Mouse (Mus musculus) forebrain, embryonic 15.5 days (tissue): Measurements from ENCODE around the gene Pid1. TPM values are rescaled to one million over a fixed set of nuclear protein-coding genes. Genes with fewer than 3 reads are reported as not detected.

ENCODE experiments used
- ATAC-seq: fragments of 200-750 bp; cut with Nextera tagmentation; replicated peaks from 2 replicates; pipeline ENCODE4 v1.8.0; 2017; ENCODE audit warnings: mild to moderate bottlenecking, moderate TSS enrichment, moderate library complexity
- H3K27ac ChIP-seq: fragments of 300-500 bp; sonication (generic); replicated peaks from 2 replicates; pipeline ENCODE4 v1.5.1; 2015; ENCODE audit warnings: mild to moderate bottlenecking, inconsistent platforms
- H3K27me3 ChIP-seq: fragments of 300-500 bp; sonication (generic); 2 replicates; pipeline ENCODE4 v1.6.1; 2015; ENCODE audit warnings: inconsistent platforms
- H3K36me3 ChIP-seq: fragments of 300-500 bp; sonication (generic); 2 replicates; pipeline ENCODE4 v1.6.1; 2015; ENCODE audit warnings: mild to moderate bottlenecking, inconsistent platforms
- H3K4me1 ChIP-seq: fragments of 300-500 bp; sonication (generic); 2 replicates; pipeline ENCODE4 v1.6.1; 2015; ENCODE audit warnings: inconsistent platforms
- H3K4me2 ChIP-seq: fragments of 300-500 bp; sonication (generic); replicated peaks from 2 replicates; pipeline ENCODE4 v1.6.1; 2015; ENCODE audit warnings: mild to moderate bottlenecking, inconsistent platforms
- H3K4me3 ChIP-seq: fragments of 300-500 bp; sonication (generic); 2 replicates; pipeline ENCODE4 v1.5.1; 2015; ENCODE audit warnings: mild to moderate bottlenecking, inconsistent platforms
- H3K9ac ChIP-seq: fragments of 300-500 bp; sonication (generic); replicated peaks from 2 replicates; pipeline ENCODE4 v1.6.1; 2015; ENCODE audit warnings: mild to moderate bottlenecking, inconsistent platforms
- H3K9me3 ChIP-seq: fragments of 300-500 bp; sonication (generic); 2 replicates; pipeline ENCODE4 v1.6.1; 2016; ENCODE audit warnings: inconsistent platforms
- WGBS: fragments of 180-500 bp; shearing (Covaris S2); methylation state at CpG from one replicate; pipeline ENCODE4 v1.1.7; 2015; ENCODE audit warnings: mixed read lengths; 5-methylcytosine and 5-hydroxymethylcytosine counted together
- polyA plus RNA-seq: library from polyadenylated mRNA; unstranded; fragments of >200 nt; fragmentation: Nextera tagmentation; extraction: Ambion mirVana; gene quantifications from 2 replicates; pipeline ENCODE4 v1.2.1, GENCODE M21; 2015

Pid1 gene
- polyA plus RNA-seq = 60.0 and 64.0 TPM in 2 replicates

DNA sequence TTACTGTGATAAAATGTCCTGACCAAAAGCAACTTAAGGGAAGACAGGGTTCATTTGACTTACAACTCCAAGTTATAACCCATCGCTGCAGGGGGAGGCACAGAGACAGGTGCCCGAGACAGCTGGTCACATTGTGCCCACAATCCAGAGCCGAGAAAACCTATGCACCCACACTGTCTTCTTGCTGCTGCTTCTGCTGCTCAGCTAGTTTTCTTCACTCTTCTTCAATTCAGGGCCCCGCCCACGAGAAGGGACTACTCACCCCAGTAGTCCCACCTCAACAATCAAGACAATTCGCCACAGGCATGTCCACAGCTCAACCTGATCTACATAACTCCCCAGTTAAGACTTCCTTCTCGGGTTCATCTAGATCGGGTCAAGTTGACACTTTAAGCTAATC is at the start of gene Pid1:
Pid1 (minus strand) TSS at position 214 of the 400 bp plus-strand sequence.
- no peak within 1 kb of the TSS for H3K27ac ChIP-seq
- H3K4me2 ChIP-seq = no peak within 1 kb of the TSS
- WGBS = 91% methylated on average over 8 of the region's 8 CpGs
- no peaks in the 10 kb centered on the region for H3K9me3 ChIP-seq
- no peak for ATAC-seq
- no peaks in the 10 kb centered on the region for H3K36me3 ChIP-seq
- no peak within 1 kb of the TSS for H3K4me3 ChIP-seq
- no peaks in the 10 kb centered on the region for H3K27me3 ChIP-seq
- H3K9ac ChIP-seq = no peak within 1 kb of the TSS
- H3K4me1 ChIP-seq = peaks cover 4% of the 10 kb centered on the region

DNA sequence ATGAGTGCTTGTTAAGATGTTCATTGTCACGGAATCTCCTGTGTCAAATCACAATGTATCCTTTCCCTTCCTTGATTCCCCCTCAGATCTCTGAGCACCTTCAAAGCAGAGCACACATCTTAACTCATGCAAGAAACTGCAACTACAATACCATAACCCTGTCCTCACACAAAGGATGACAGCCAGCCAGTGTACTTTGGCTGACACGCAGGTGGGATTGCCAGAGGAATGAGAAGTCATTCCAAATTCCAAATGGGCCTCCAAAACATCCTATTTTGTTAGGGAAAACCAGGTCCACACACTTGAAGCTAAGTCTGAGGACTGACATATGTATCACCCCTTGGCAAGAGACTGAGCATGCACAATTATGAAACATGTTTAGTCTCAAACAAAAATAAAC is 45.5 kb upstream of the Pid1 start:
- Histone ChIP-seq H3K4me1 (no peaks in the 10 kb centered on the region), H3K4me3 (no peak overlapping the region), H3K36me3 (peaks cover 2% of the 10 kb centered on the region; the same call in 1 of the 2 replicates), H3K27ac (no peak overlapping the region), H3K4me2 (no peak overlapping the region), H3K9me3 (no peaks in the 10 kb centered on the region), H3K27me3 (no peaks in the 10 kb centered on the region), H3K9ac (no peak overlapping the region)
- ATAC-seq = no peak
- WGBS = 73% methylated on average over 2 of the region's 2 CpGs

DNA sequence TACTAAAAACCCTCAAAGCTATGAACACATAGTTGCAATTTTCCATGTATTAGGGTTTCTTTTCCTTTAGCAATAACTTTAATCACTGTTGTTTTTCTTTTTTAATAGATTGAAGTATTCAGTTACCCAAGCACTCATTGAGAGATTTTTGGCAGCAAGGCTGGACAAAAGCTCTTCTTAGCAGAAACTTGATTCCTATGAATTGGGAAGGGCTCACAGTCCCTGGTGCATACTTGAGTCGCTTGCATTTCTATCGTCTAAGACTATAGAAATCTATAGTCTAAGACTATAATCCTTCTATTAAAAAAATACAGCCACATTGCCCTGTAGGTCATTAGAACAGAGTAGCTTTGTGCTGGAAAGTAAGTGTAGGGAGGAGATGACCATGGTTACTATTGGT is 44.9 kb upstream of the Pid1 start:
- WGBS = 37% methylated on average over 2 of the region's 2 CpGs
- Histone ChIP-seq H3K27ac (no peak overlapping the region), H3K27me3 (no peaks in the 10 kb centered on the region), H3K4me1 (no peaks in the 10 kb centered on the region), H3K9me3 (no peaks in the 10 kb centered on the region), H3K9ac (no peak overlapping the region), H3K36me3 (peaks cover 2% of the 10 kb centered on the region; the same call in 1 of the 2 replicates), H3K4me2 (no peak overlapping the region), H3K4me3 (no peak overlapping the region)
- no peak for ATAC-seq

DNA sequence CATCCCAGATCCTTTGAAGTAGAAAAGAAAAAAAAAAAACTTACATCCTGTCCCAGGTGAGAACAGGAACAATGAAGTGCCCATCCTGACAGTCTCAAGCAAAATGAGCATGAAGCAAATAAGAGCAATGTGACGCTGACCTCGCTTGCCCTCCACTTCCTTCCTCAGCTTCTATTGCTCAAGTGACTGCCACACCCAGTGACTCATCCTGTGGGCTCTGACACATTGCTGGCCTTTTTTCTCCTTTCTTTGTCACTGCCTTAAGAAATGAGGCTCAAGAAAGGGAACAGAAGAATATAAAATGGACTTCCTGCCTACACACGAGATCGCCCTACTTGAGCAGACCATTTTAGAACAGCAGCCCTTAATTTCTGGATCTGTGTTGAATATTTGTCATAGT is 42.9 kb upstream of the Pid1 start:
- H3K4me1 ChIP-seq = no peaks in the 10 kb centered on the region
- H3K36me3 ChIP-seq = no peaks in the 10 kb centered on the region
- WGBS = 89% methylated on average over 4 of the region's 4 CpGs

DNA sequence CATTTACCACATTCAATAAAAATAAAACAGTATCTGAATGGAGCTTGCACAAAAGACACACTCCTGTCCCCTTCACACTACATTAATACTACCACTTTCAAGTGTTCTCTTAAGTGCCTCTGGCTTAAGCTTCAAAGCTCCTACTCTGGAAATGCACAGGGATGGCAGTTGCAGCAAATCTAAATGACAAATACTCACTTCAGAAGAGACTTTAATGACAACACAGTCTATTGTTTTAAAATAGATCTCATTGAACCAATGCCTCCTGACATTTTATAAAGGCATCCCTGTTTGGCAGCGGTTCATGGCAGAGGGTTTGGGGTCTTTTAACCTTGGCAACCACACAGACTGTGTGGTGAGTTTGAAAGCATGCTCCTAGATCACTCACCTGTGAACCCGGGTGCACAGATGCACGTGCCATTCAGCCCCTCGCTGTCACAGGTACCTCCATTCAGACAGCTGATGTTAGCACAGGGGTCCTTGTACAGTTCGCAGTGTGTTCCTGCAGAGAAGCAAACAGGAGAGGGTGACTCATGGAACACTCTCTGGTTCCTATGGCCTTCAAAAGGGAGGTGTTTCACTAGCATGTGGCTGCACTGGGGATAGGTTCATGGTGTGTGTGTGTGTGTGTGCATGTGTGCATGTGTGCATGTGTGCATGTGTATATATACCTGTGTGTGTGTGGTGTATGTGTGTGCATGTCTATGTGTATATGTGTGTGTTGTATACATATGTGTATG is 41.7 kb upstream of the Pid1 start:
- WGBS = 81% methylated on average over 5 of the region's 5 CpGs

More for the DNA sequence above, 42.9 kb upstream of the Pid1 start:
- H3K9me3 ChIP-seq = no peaks in the 10 kb centered on the region
- ATAC-seq = no peak
- no peaks in the 10 kb centered on the region for H3K27me3 ChIP-seq
- H3K27ac ChIP-seq = no peak overlapping the region
- H3K4me2 ChIP-seq = no peak overlapping the region
- no peak overlapping the region for H3K4me3 ChIP-seq
- H3K9ac ChIP-seq = no peak overlapping the region

DNA sequence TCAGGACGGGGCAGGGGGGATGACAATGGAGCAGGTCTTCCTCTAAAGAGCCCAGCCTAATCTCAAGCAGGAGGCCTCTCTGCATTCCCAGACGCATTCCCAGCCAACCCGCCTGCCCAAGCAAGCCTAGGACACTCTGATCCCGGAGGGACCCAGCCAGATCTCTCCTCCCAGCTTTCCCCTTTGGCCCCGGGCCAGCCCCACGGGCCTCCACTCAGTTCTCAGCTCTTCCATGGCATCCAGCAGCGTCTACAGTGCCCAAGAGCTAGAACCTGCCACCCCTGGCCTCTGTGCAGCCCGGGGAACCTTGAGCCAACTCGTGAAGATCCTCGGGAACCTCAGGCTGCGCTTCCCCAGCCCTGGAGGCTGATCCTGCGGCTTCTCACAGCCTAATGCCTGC is 40.9 kb upstream of the Pid1 start:
- Histone ChIP-seq H3K4me2 (no peak overlapping the region), H3K4me3 (no peak overlapping the region), H3K27me3 (no peaks in the 10 kb centered on the region), H3K27ac (no peak overlapping the region), H3K4me1 (no peaks in the 10 kb centered on the region), H3K36me3 (no peaks in the 10 kb centered on the region), H3K9me3 (no peaks in the 10 kb centered on the region), H3K9ac (no peak overlapping the region)
- 52% methylated on average over 12 of the region's 12 CpGs for WGBS
- ATAC-seq = no peak

More for the DNA sequence above, 41.7 kb upstream of the Pid1 start:
- no peak overlapping the region for H3K4me3 ChIP-seq
- no peak overlapping the region for H3K9ac ChIP-seq
- no peaks in the 10 kb centered on the region for H3K9me3 ChIP-seq
- no peaks in the 10 kb centered on the region for H3K27me3 ChIP-seq
- H3K4me1 ChIP-seq = no peaks in the 10 kb centered on the region
- ATAC-seq = 0 out of 2 replicates have a peak, but pooled peaks have one; percentile 35
- no peak overlapping the region for H3K4me2 ChIP-seq
- no peaks in the 10 kb centered on the region for H3K36me3 ChIP-seq
- no peak overlapping the region for H3K27ac ChIP-seq

DNA sequence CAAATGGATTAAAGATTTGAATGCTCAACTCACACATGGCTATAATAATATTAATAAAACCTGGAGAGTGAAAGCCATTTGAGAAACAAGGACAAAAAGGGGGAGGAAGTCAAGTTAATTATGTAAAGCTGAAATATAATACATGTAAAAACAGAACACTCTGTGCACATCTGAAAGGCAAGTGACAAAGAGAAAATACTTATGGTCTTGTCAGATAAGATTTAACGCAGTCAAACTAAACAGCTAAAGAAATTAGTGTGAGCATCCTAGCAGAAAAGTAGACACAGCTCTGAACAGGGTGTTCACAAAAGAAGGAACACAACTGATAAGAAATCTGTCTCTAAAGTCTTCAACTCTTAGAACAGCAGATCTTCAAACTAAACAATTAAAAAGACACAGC is 38.2 kb upstream of the Pid1 start:
- Histone ChIP-seq H3K4me1 (0 out of 2 replicates have a peak, but pooled peaks cover under 1% of the 10 kb centered on the region), H3K9ac (no peak overlapping the region), H3K27me3 (no peaks in the 10 kb centered on the region), H3K27ac (no peak overlapping the region), H3K9me3 (no peaks in the 10 kb centered on the region), H3K4me2 (no peak overlapping the region), H3K36me3 (no peaks in the 10 kb centered on the region), H3K4me3 (no peak overlapping the region)
- WGBS = 89% methylated on average over 1 of the region's 1 CpGs
- no peak for ATAC-seq

DNA sequence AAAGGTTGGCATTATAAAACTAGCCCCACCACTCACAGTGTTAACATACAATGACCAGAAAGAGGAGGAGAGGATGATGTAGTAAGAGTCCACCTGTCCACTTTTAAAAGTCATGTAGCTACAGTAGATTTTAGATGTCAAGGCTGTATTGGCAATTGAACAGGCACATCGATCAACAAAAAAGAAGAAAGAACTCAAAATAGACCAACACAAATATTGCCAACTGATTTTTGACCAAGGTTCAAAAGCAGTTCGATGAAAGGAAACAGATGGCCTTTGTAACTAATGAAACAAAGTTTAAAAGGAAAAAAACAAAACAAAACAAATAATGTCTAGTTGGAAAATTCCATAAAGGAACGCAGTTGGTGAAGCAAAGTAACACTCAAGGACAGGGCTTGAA is 35.7 kb upstream of the Pid1 start:
- 82% methylated on average over 3 of the region's 3 CpGs for WGBS
- H3K9ac ChIP-seq = no peak overlapping the region
- no peak overlapping the region for H3K27ac ChIP-seq
- no peaks in the 10 kb centered on the region for H3K36me3 ChIP-seq
- H3K9me3 ChIP-seq = no peaks in the 10 kb centered on the region
- no peak overlapping the region for H3K4me2 ChIP-seq
- no peak overlapping the region for H3K4me3 ChIP-seq
- no peak for ATAC-seq
- H3K27me3 ChIP-seq = no peaks in the 10 kb centered on the region
- peaks cover 5% of the 10 kb centered on the region for H3K4me1 ChIP-seq

DNA sequence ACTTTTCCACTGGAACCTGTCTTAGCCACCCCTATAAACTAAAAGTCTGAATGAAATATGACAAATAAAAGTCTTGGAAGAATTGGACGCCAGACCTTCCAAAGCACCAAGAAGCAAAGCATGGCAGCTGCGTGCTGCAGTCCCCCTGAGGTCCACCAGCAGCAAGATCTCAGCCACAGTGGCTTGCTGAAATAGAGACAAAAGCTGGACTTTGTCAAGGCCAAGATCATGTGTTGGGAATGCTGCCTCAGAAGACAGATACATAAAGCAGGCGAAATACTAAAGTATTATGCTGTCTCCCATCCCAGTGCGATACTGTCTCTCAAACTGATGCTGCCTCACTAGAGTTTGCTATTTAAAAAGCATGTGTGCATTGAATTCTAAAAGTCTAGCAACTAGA is 35.1 kb upstream of the Pid1 start:
- no peak for ATAC-seq
- peaks cover 5% of the 10 kb centered on the region for H3K4me1 ChIP-seq
- H3K36me3 ChIP-seq = no peaks in the 10 kb centered on the region
- H3K4me3 ChIP-seq = no peak overlapping the region
- WGBS = 92% methylated on average over 4 of the region's 4 CpGs
- no peak overlapping the region for H3K4me2 ChIP-seq
- H3K27ac ChIP-seq = no peak overlapping the region
- no peaks in the 10 kb centered on the region for H3K27me3 ChIP-seq
- no peaks in the 10 kb centered on the region for H3K9me3 ChIP-seq
- H3K9ac ChIP-seq = no peak overlapping the region

DNA sequence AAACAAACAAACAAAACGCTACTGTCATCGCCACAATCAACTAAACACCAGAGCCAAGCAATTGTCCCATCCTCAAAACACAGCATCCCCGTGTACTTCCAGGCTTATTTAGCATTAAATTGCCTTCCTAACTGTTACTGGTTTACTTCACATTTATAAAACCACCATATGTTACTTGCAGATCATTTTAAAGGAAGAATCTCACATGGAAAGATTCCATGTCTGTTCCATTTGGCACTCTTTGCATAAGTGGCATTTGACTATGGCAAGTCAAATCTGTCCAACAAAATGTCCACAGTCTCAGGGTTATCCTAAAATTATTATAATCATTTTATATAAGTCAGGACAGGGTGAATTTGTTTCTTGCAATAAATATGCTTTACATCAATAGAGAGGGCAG is 32.8 kb upstream of the Pid1 start:
- Histone ChIP-seq H3K36me3 (no peaks in the 10 kb centered on the region), H3K4me3 (no peak overlapping the region), H3K9me3 (no peaks in the 10 kb centered on the region), H3K27me3 (no peaks in the 10 kb centered on the region), H3K27ac (no peak overlapping the region), H3K9ac (no peak overlapping the region), H3K4me2 (no peak overlapping the region), H3K4me1 (peaks cover 5% of the 10 kb centered on the region)
- 64% methylated on average over 3 of the region's 3 CpGs for WGBS
- ATAC-seq = no peak; the same call in 1 of the 2 replicates

DNA sequence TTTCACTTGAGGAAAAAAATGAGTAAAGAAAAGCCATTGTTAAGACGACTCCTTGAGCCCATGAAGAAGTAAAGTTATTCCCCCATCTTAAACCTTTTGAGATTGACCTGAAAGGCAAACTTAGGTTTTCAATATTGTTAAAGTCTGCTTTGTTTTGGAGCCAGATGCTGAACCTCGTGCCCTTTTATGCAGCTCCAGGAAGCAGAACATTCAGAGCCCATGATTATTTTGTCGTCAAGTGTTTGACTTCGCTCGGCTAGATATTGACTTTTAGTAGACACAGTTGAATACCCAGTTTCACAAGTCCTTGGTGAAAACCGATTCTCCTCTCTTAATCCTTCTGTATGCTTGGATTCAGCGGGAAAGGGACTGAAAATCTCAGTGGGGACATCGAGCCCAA is 31.9 kb upstream of the Pid1 start:
- no peaks in the 10 kb centered on the region for H3K36me3 ChIP-seq
- H3K4me3 ChIP-seq = no peak overlapping the region
- no peak overlapping the region for H3K9ac ChIP-seq
- ATAC-seq = no peak
- H3K9me3 ChIP-seq = no peaks in the 10 kb centered on the region
- WGBS = 80% methylated on average over 8 of the region's 8 CpGs
- H3K4me1 ChIP-seq = peaks cover 5% of the 10 kb centered on the region
- H3K4me2 ChIP-seq = no peak overlapping the region
- no peaks in the 10 kb centered on the region for H3K27me3 ChIP-seq
- H3K27ac ChIP-seq = no peak overlapping the region

DNA sequence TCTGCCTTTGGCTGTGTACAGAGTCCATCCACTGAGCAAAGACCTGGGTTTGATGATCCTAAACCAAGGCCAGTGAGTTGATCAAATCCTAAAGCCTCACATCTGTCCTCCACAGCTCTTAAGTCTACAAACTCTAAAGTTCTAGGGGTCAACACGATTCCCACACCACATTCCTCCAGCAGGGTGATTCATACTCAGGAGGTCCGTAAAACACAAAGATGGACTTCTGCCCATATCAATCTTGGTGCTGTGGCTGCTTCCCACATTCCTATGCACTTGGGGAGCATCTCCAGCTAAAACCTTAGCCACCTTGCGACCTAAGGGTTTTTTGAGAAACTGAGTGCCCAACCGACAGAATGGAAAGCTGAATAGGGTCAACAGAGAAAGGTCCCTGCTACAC is 27.0 kb upstream of the Pid1 start:
- 95% methylated on average over 4 of the region's 4 CpGs for WGBS

DNA sequence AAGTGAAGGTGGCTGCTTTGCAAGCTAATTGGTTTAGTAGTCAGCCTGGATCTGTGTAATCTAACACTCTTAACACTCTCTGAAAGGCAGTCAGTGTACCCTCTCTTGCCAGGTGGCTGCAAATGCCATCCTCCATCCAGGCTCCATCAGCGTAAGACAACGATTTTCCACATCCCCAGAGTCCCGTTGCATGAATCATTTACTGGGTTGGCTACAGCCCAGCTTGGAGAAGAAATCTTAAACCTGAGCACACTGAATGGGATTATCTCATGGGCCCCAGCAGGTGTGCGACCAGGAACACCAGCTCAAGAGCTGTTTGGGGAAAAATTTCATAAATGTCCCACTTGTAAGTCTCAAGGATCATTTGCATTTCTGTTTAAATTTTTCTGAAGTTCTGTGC is 23.6 kb upstream of the Pid1 start:
- no peak overlapping the region for H3K27ac ChIP-seq
- WGBS = 34% methylated on average over 4 of the region's 4 CpGs
- ATAC-seq = peak; percentile 34; the same call in 1 of the 2 replicates

More for the DNA sequence above, 27.0 kb upstream of the Pid1 start:
- no peak overlapping the region for H3K27ac ChIP-seq
- no peak overlapping the region for H3K9ac ChIP-seq
- H3K27me3 ChIP-seq = no peaks in the 10 kb centered on the region
- ATAC-seq = no peak
- no peaks in the 10 kb centered on the region for H3K9me3 ChIP-seq
- H3K4me2 ChIP-seq = no peak overlapping the region
- H3K4me1 ChIP-seq = peaks cover 19% of the 10 kb centered on the region
- no peak overlapping the region for H3K4me3 ChIP-seq
- no peaks in the 10 kb centered on the region for H3K36me3 ChIP-seq

More for the DNA sequence above, 23.6 kb upstream of the Pid1 start:
- no peak overlapping the region for H3K4me3 ChIP-seq
- H3K9me3 ChIP-seq = no peaks in the 10 kb centered on the region
- H3K27me3 ChIP-seq = no peaks in the 10 kb centered on the region
- H3K36me3 ChIP-seq = peaks cover 6% of the 10 kb centered on the region
- no peak overlapping the region for H3K4me2 ChIP-seq
- no peak overlapping the region for H3K9ac ChIP-seq
- peaks cover 19% of the 10 kb centered on the region for H3K4me1 ChIP-seq
